Mouse (Mus musculus) embryonic facial prominence, embryonic 14.5 days (tissue): ENCODE measurements around the gene Lyst. TPM values are rescaled to one million over a fixed set of nuclear protein-coding genes. Genes with fewer than 3 reads are reported as not detected.

Source experiments
- ATAC-seq: fragments of 200-750 bp; cut with Nextera tagmentation; 2 replicates; pipeline ENCODE4 v1.8.0; 2017; ENCODE audit warnings: low read depth, moderate number of reproducible peaks, moderate TSS enrichment
- DNase-seq: peaks from one replicate; pipeline ENCODE4 v3.0.0-alpha.2; 2015; ENCODE audit warnings: low spot score
- H3K27ac ChIP-seq: fragments of 300-500 bp; sonication (generic); replicated peaks from 2 replicates; pipeline ENCODE4 v1.5.1; 2014; ENCODE audit warnings: low read depth, mild to moderate bottlenecking, low read length, moderate library complexity
- H3K27me3 ChIP-seq: fragments of 300-500 bp; sonication (generic); replicated peaks from 2 replicates; pipeline ENCODE4 v1.6.1; 2014; ENCODE audit warnings: low read length; ENCODE audit not compliant: control insufficient read depth, insufficient read depth
- H3K36me3 ChIP-seq: fragments of 300-500 bp; sonication (generic); 2 replicates; pipeline ENCODE4 v1.6.1; 2014; ENCODE audit warnings: low read length, mixed read lengths; ENCODE audit not compliant: control insufficient read depth, insufficient read depth
- H3K4me1 ChIP-seq: fragments of 300-500 bp; sonication (generic); 2 replicates; pipeline ENCODE4 v1.6.1; 2014; ENCODE audit warnings: antibody characterized with exemption, low read length; ENCODE audit not compliant: control insufficient read depth, insufficient read depth
- H3K4me2 ChIP-seq: fragments of 300-500 bp; sonication (generic); 2 replicates; pipeline ENCODE4 v1.6.1; 2014; ENCODE audit warnings: low read depth, mild to moderate bottlenecking, low read length, moderate library complexity, mixed read lengths
- H3K4me3 ChIP-seq: fragments of 300-500 bp; sonication (generic); 2 replicates; pipeline ENCODE4 v1.5.1; 2014; ENCODE audit warnings: low read depth, mild to moderate bottlenecking, low read length
- H3K9ac ChIP-seq: fragments of 300-500 bp; sonication (generic); 2 replicates; pipeline ENCODE4 v1.6.1; 2014; ENCODE audit warnings: low read depth, mild to moderate bottlenecking, low read length, moderate library complexity, mixed read lengths
- H3K9me3 ChIP-seq: fragments of 300-500 bp; sonication (generic); 2 replicates; pipeline ENCODE4 v1.6.1; 2016; ENCODE audit warnings: low read length; ENCODE audit not compliant: control insufficient read depth
- WGBS: fragments of 180-500 bp; shearing (Covaris S2); extraction: QIAGEN DNeasy Blood & Tissue Kit; methylation state at CpG from one replicate; pipeline ENCODE4 v1.1.7; 2014; 5-methylcytosine and 5-hydroxymethylcytosine counted together
- polyA plus RNA-seq: library from polyadenylated mRNA; unstranded; fragments of >200 nt; fragmentation: Nextera tagmentation; extraction: Ambion mirVana; gene quantifications from 2 replicates; pipeline ENCODE4 v1.2.1, GENCODE M21; 2014

Lyst gene
- polyA plus RNA-seq, 1 experiment from 2014 or later: 4.5 TPM

GRCm38 (mm10) chr13:13555196-13555595 is 35.0 kb upstream of the Lyst start:
- ATAC-seq: no peak
- WGBS: 85% methylated on average over 3 of the region's 3 CpGs

GRCm38 (mm10) chr13:13557001-13557743 is 33.0 kb upstream of the Lyst start:
- H3K36me3 ChIP-seq: no peaks in the 10 kb centered on the region
- no peaks in the 10 kb centered on the region for H3K9me3 ChIP-seq
- 78% methylated on average over 5 of the region's 5 CpGs for WGBS
- ATAC-seq: no peak
- H3K27me3 ChIP-seq: no peaks in the 10 kb centered on the region
- H3K4me2 ChIP-seq: no peak overlapping the region
- H3K4me3 ChIP-seq: no peak overlapping the region
- no peaks in the 10 kb centered on the region for H3K4me1 ChIP-seq
- H3K27ac ChIP-seq: no peak overlapping the region
- H3K9ac ChIP-seq: no peak overlapping the region
- no peak for DNase-seq

More at GRCm38 (mm10) chr13:13555196-13555595, 35.0 kb upstream of the Lyst start:
- Histone ChIP-seq H3K4me3 (no peak overlapping the region), H3K27ac (no peak overlapping the region), H3K9ac (no peak overlapping the region), H3K4me2 (no peak overlapping the region), H3K9me3 (no peaks in the 10 kb centered on the region), H3K4me1 (no peaks in the 10 kb centered on the region), H3K36me3 (no peaks in the 10 kb centered on the region), H3K27me3 (no peaks in the 10 kb centered on the region)
- DNase-seq: no peak

GRCm38 (mm10) chr13:13558251-13558650 is 31.9 kb upstream of the Lyst start:
- WGBS: 54% methylated on average over 2 of the region's 2 CpGs

GRCm38 (mm10) chr13:13558900-13559299 is 31.3 kb upstream of the Lyst start:
- Histone ChIP-seq H3K4me1 (no peaks in the 10 kb centered on the region), H3K27ac (no peak overlapping the region), H3K9me3 (no peaks in the 10 kb centered on the region), H3K36me3 (no peaks in the 10 kb centered on the region), H3K4me3 (no peak overlapping the region), H3K9ac (no peak overlapping the region), H3K27me3 (no peaks in the 10 kb centered on the region), H3K4me2 (no peak overlapping the region)
- ATAC-seq: no peak
- DNase-seq: no peak
- 67% methylated on average over 5 of the region's 5 CpGs for WGBS

More at GRCm38 (mm10) chr13:13558251-13558650, 31.9 kb upstream of the Lyst start:
- H3K9me3 ChIP-seq: no peaks in the 10 kb centered on the region
- no peak overlapping the region for H3K9ac ChIP-seq
- H3K27me3 ChIP-seq: no peaks in the 10 kb centered on the region
- no peak for DNase-seq
- no peak overlapping the region for H3K4me3 ChIP-seq
- no peaks in the 10 kb centered on the region for H3K4me1 ChIP-seq
- no peaks in the 10 kb centered on the region for H3K36me3 ChIP-seq
- H3K27ac ChIP-seq: no peak overlapping the region
- H3K4me2 ChIP-seq: no peak overlapping the region
- no peak for ATAC-seq

GRCm38 (mm10) chr13:13562571-13562970 is 27.6 kb upstream of the Lyst start:
- no peaks in the 10 kb centered on the region for H3K27me3 ChIP-seq
- H3K9ac ChIP-seq: no peak overlapping the region
- 79% methylated on average over 6 of the region's 6 CpGs for WGBS

GRCm38 (mm10) chr13:13564116-13564515 is 26.1 kb upstream of the Lyst start:
- 51% methylated on average over 2 of the region's 2 CpGs for WGBS
- DNase-seq: no peak
- no peaks in the 10 kb centered on the region for H3K4me1 ChIP-seq
- ATAC-seq: no peak
- H3K4me3 ChIP-seq: no peak overlapping the region
- H3K4me2 ChIP-seq: no peak overlapping the region
- H3K36me3 ChIP-seq: no peaks in the 10 kb centered on the region
- no peak overlapping the region for H3K9ac ChIP-seq
- H3K27me3 ChIP-seq: no peaks in the 10 kb centered on the region
- no peak overlapping the region for H3K27ac ChIP-seq
- no peaks in the 10 kb centered on the region for H3K9me3 ChIP-seq

More at GRCm38 (mm10) chr13:13562571-13562970, 27.6 kb upstream of the Lyst start:
- H3K9me3 ChIP-seq: no peaks in the 10 kb centered on the region
- no peak for DNase-seq
- H3K27ac ChIP-seq: no peak overlapping the region
- H3K4me1 ChIP-seq: no peaks in the 10 kb centered on the region
- H3K4me3 ChIP-seq: no peak overlapping the region
- H3K4me2 ChIP-seq: no peak overlapping the region
- no peaks in the 10 kb centered on the region for H3K36me3 ChIP-seq
- no peak for ATAC-seq

- H3K27me3 ChIP-seq: no peaks in the 10 kb centered on the region
- DNase-seq (no peak), ATAC-seq (no peak)
- H3K4me3 ChIP-seq: no peak overlapping the region
- H3K4me1 ChIP-seq: no peaks in the 10 kb centered on the region
- H3K9ac ChIP-seq: no peak overlapping the region
- H3K9me3 ChIP-seq: no peaks in the 10 kb centered on the region
- no peaks in the 10 kb centered on the region for H3K36me3 ChIP-seq
- 74% methylated on average over 4 of the region's 4 CpGs for WGBS
- H3K4me2 ChIP-seq: no peak overlapping the region
- H3K27ac ChIP-seq: no peak overlapping the region
Observed at GRCm38 (mm10) chr13:13564541-13564940, 25.7 kb upstream of the Lyst start.

- H3K4me2 ChIP-seq: no peak overlapping the region
- H3K36me3 ChIP-seq: no peaks in the 10 kb centered on the region
- no peaks in the 10 kb centered on the region for H3K4me1 ChIP-seq
- no peak overlapping the region for H3K9ac ChIP-seq
- H3K27ac ChIP-seq: no peak overlapping the region
- DNase-seq: no peak
- no peak for ATAC-seq
- WGBS: 89% methylated on average over 6 of the region's 6 CpGs
- no peaks in the 10 kb centered on the region for H3K9me3 ChIP-seq
- H3K27me3 ChIP-seq: no peaks in the 10 kb centered on the region
- no peak overlapping the region for H3K4me3 ChIP-seq
Observed at GRCm38 (mm10) chr13:13567640-13568039, 22.6 kb upstream of the Lyst start.

GRCm38 (mm10) chr13:13568824-13569223 is 21.4 kb upstream of the Lyst start:
- Histone ChIP-seq H3K27ac (no peak overlapping the region), H3K4me2 (no peak overlapping the region), H3K9ac (no peak overlapping the region), H3K36me3 (no peaks in the 10 kb centered on the region), H3K9me3 (no peaks in the 10 kb centered on the region), H3K27me3 (no peaks in the 10 kb centered on the region), H3K4me3 (no peak overlapping the region), H3K4me1 (peaks cover 6% of the 10 kb centered on the region; the same call in 1 of the 2 replicates)
- DNase-seq: no peak
- 71% methylated on average over 1 of the region's 1 CpGs for WGBS
- no peak for ATAC-seq
